Mouse (Mus musculus) cerebellum, adult 11-12 months (tissue): Measurements from ENCODE around the gene Slc4a8.
"Not testable (repeated sequence)": the region's sequence is repeated elsewhere in the genome, so short reads cannot be mapped to it uniquely, and the experiment has no call there.

Source experiments
- DNase-seq: peaks from one replicate; pipeline ENCODE4 v3.0.0; 2022

The Slc4a8 gene

DNA sequence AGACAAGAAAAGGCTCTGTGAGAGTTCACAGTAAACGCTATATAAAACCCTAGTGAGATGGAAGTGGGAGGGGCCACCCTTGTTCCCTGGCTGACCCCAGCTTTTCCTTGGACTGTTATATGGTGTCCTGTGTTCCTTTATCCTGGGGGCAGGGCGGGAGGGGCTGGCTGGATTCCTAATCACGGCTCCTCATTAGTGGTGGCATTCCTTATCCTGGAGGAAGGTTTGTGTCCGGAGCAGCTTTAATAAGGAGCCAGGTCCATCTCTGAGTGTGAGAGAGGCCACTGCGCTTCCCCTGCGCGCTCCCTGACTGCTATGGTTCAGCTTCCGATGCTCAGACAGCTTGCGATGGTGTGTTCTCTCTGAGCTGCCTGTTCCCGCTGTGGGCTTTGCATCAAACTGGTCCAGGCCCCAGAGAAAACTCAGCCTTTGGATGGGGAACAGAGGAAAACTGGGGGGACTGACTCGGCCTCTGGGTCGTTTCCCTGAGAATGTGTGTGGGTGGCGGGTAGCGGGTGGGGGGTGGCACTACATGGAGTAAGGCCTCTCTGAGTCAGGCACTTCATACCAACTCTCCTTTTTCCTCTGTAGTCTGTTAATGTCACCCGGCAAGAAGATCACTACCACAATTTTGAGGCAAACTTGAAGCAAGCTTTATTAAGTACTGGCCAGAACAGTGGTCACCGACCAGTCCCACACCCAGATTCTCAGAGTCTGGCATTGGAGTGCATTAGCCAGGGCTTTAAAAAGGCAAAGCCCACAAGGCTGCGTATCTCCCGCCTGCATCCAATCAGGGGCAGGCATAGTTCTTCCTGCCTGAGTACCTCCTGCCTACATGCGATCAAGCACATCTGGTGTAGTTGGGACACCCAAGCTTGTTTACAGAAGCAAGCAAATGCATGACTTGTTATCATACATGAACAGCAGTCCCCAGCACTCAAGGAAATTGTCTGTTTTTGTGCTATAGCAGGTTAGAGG is 13.9 kb downstream of the Slc4a8 start:
- DNase-seq = no peak

DNA sequence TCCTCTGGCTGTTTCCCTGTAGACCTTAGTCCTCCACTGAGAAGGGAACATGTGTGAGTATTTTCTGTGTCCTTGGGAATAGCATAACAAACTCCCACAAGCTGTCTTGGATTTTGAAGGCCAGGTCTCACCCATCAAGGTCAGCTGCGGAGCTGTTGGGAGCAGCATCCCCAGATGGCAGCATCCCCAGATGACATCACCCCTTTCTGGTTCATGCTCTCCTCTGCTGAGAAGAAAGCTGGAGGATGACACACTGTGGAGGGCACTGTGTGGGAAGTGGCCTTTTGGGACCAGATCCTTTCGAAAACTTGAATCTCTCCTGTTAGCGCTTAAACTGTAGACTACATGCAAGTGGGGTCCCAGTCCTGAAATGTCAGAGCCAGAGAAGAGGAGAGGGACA is 14.9 kb downstream of the Slc4a8 start:
- DNase-seq = no peak

DNA sequence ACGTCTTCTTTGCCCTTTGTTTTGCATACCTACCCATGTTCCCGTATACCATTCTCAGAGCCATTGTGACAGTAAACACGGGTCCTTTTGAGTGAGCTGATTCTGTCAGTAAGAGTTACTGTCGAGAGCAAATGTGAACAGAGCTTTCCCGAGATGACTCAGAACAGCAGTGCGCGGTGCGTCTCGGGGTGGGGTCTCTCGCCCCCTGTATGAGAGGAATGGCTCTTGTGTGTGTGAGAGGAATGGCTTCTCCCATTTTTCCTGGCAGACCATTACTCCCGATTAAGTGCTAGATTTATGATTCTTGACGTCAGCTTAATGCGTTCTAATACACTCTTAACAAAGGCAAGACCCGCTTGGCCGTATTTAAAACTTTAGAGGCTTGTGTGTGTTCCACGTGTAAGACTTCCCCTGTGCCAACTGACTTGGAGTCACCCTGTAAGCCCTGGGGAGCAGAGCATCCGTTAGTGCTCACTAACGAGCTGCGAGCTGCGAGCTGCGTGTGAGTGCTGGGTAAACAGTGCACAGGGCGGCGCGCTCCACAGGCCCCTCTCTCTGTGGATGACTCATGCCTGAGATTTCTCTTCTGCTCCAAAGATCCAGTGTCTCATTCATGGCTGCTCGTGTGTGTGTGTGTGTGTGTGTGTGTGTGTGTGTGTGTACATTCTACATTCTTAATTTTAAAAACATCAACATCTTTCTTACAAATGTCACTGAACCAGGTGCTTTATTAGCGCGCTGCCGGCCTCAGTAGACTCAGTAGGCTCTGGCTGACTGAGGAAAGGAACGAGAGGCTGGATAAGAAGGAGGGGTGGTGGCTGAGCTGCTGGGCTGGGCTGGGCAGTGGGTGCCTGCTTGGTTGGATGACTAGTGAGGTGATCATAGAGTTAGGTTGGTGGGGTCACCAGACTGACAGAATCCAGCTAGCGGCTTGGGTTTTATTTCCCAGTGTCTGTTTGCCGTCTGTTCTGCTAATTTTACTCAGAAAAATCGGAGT is 15.8 kb downstream of the Slc4a8 start:
- DNase-seq = no peak

DNA sequence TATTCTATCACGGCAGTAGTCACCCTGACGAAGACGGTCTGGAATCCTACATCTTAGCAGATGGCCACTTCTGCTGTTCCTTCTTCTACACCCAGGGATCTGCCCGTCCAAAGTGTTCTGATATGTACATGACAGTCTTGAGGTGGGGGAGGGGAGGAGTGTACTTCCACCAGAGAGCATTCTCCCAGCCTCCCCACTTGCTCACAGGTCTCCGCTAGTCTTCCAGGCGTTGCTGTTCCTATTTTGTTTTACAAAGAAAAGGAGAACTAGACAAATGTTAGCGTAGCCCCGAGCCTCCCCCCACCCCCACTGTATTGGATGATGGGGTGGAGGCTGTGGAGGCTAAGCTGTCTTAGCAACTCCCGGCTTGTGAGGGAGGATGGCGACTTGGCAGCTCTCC is 18.3 kb downstream of the Slc4a8 start:
- no peak for DNase-seq

DNA sequence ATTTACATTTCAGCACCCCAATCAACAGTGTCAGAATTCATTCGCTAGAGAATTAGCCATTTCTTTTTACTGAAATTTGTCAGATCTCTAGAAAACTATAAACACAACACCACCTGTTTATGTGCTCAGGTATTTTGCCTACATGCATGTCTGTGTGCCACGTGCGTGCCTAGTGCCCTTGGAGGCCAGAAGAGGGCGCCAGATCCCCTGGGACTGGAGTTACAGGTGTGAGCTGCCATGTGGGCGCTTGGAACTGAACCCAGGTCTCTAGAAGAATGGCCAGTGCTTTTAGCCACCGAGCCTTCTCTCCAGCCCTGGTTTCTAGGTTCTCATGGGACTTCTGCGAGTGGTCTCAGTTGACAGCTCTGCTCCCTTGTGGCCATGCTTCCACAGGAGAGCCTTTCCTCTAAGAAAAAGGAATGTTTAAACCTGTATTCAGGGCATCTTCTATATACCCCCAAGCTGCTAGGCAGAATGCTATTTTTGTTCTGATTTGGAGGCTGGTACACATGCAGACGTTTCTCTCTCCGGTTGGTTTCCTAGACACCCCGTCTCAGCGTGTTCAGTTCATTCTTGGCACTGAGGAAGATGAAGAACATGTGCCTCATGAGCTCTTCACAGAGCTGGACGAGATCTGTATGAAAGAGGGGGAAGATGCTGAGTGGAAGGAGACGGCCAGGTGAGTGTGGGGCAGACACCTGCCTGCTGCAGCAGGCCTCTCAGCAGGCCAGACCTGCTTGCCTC is 21.9 kb downstream of the Slc4a8 start:
- DNase-seq = no peak

DNA sequence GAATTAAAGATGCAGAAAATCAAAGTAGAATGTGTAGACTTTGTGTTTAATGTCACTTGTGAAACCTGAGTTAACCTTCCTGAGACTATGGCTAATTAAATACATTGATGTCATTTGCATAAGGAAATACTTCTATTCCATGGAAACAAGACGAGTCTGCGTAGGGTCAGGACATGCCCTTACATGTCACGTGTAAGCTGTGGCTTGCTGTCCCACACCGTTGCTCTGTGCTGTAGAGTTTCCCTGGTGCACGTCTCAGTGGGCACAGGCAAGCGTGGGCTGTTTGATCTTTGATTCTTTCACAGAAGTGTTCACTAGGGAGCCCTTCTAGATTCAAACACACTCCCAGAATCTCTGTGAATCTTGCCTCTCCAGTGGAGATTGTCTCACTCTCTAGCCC is 28.7 kb downstream of the Slc4a8 start:
- DNase-seq = no peak

DNA sequence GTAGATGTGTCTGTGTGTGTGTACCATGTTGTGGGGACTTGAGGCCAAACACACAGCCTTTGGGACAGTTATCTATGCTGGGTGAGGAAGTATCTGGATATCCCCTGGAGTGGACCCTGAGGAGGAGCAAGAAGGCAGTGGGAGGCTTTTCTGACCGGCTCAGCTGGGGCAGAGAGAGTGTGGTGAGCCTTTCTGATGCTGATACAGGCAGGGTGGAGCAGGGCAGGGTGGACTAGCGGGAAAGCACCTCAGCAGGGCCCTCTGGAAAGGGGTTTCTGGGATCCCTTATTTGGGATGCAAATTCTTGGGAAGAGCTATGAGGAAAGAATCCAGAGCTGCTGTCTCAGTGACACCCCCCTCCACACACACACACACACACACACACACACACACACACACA is 30.8 kb downstream of the Slc4a8 start:
- DNase-seq = no peak

DNA sequence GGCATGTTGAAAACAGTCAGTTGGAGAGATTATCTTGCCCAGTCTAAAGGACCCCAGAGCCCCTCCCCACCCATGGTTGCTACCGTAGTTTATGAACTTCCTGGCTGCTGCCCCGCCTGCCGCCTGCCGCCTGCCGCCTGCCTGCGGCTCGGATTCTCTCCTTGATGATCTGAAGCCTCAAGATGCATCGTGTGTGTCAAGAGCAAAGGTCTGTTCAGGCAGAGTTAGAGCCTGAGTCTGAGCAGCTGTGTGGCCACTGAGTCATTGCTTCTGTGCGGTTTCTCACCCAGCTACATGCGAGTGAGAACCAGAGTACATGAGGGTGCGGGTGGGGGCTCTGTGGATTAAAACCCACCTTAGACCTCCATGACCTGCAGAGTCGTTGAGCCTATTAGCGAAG is 39.4 kb downstream of the Slc4a8 start:
- no peak for DNase-seq

DNA sequence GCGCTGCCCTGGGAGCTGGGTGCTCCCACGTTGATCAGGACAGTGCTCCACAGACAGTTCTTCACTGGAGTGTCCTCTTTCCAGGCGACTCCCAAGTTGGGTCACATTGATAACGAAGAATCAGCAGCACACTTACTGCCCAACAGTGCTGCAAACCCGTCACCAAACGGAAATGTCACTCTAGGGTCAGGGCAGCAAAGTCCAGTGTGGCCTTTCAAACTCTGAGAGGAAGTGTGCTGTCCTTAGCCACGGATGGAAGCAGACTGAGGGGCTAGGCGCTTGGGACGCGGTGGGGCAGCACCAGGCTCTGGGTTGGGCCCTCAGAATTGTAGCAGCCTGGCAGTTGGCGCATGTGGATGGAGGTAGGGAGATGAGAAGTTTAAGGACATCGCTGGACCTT is 46.5 kb downstream of the Slc4a8 start:
- no peak for DNase-seq

DNA sequence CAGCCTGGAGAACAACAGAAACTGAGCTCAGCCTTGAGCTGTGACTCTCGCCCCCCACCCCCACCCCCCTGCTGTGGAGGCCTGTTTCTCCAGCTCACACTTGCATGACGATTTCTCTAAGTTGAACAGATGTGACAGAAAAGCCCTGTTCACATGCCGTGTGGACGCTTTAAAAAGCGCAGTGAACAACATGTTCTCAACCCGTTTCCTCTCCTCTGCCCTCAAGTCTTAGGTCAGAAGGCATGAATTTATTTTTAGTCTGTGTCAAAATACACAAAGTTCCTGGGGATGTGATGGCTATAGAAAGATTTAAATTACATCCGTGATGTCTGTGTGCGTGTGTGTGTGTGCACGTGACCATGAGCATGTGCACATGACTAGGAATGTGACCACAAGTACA is 46.9 kb downstream of the Slc4a8 start:
- no peak for DNase-seq

DNA sequence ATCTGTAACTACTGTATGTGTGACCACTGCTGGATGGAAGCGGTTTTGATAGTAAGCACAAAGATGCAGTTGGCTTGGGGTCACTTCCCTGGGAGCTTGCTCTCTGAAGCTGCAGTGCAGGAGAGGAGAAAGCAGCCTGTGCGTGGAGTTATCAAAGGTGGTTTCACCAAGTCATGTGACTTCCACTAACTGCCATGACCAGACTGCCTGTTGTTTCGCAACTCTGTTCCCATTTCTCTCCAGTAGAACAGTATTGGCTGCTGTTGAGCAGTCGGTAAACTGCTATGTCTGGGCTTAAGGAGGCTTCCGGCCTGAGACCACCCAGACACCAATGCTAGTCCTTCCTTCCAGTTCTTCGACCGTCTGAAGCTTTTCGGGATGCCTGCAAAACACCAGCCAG is 48.7 kb downstream of the Slc4a8 start:
- no peak for DNase-seq

DNA sequence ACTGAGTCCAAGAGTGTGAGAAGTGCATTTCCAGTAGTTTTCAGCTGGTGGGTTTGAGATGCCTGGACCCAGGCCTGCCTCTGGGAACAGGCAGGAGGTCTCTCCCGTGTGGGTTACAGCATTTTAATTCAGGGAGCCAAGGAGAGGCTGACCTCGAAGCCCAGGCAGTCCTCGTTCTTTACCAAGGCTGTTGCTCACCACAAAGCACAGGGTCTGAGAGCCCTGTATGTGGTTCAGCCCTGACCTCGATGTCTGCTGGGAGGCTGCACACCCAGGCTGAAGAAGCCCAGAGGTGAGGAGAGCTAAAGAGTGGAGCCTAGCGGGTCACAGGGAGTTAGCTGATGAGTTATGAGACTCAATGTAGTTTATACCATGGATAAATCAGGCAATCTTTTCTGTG is 52.0 kb downstream of the Slc4a8 start:
- no peak for DNase-seq

DNA sequence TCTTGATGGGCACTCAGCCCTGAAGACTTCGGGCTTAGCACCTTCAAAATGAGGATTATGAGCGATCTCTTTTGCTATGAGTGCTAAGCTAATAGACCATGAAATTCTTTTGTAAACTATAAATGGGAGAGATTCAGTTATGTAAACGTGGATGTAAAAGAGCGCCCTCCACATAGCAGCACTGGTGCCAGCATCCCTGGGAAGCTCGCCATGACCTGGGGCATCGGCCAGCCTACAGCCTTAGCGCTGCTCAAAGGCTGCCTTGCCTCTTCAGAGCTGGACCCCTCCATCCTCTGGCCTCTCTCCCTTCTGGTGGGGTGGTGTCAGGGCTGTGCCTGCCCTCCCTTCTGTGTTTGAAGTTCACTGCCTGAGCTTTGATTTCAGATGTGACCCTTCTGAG is 52.5 kb downstream of the Slc4a8 start:
- no peak for DNase-seq

DNA sequence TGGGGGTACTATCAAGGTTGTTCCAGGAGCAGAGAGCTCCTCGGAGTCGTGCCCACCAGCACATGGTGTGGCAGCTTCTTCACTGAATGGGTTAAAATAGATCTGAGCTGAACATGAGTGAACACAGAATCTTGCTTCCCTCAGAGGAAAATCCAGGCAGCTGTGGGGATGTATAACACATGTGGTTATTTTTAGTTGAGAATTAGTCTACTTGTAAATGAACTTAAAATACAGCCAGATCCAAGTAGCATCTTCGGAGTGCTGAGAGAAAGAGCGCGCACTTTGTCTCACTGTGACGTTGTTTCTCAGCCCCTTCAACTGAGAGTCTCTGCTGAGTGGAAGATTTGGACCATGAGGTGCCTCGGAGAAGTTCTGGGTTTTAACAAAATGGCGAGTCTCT is 53.8 kb downstream of the Slc4a8 start:
- no peak for DNase-seq

DNA sequence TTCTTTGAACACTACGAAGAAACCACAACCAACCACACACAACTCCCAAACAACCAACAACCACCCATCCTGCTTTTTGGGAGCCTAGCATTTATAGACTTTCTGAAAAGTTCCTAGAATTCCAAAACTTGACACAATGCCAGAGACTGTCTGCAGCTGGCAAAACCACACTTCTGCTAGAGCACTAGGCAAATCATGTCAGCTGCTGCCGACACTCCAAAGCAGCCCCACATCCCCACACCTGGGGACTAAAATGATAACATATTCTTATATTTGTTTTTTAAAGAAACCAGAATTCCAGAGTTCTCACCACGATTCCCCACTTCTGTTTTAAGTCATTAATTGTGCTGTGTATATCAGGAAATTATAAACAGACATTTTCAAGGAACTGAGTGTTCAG is 57.3 kb downstream of the Slc4a8 start:
- DNase-seq = no peak

DNA sequence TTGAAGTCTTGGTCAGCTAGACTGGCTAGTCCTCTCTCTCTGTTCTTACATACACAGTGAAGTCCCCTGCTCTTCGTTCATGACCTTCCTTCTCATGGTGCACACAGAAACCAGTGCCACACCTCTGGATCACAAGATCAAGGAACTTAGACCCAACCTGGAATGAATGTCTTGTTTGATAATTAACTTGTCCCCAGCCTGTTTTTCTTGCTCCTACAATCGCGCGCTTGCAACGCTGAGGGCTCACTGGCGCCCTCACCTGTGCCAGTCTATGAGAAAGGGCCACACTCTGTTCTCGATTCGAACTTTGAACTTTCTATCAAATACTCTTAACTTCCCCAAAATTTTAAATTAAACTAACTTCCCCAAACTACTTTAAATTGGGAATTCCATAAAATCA is 60.3 kb downstream of the Slc4a8 start:
- DNase-seq = no peak

DNA sequence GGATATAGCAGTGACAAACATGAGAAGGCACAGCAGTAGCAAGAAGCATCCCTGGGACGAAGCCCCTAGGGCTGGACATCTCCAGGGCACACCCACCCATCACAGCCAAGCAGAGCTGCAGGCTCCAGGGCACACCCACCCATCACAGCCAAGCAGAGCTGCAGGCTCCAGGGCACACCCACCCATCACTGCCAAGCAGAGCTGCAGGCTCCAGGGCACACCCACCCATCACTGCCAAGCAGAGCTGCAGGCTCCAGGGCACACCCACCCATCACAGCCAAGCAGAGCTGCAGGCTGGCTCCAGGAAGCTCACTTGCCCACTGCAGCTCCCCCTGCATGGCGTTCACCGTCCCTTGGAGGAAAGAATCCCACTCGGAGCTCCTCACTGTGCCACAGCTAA is 60.8 kb downstream of the Slc4a8 start:
- not testable (repeated sequence) for DNase-seq

DNA sequence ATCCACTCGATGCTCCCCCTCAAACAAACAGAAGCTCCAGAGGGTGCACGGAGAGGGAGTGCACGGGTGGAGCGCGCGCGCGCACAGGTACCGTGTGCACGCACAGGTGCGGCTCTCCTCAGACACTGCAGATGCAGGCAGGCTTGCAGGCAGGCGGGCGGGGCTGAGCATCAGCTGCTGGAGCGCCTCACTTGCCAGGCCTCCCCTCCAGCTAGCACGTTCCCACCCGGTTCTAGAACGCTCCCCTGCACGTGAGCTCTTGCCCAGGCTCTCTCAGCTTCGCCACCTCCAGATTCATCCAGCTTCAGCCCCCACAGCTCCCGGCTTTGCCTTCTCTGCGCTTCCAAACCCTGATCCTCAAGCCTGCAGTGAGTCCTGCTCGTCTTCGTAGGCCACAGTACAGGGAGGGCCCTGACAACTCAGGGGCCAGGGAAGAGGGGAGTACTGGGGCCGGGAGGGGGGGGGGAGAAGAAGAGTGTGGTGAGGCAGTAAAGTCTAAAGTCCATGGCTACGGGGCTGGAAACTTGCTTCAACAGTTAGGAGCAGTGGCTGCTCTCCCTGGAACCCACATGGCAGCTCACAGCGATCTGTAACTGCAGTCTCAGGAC is 63.8 kb downstream of the Slc4a8 start:
- DNase-seq = no peak

DNA sequence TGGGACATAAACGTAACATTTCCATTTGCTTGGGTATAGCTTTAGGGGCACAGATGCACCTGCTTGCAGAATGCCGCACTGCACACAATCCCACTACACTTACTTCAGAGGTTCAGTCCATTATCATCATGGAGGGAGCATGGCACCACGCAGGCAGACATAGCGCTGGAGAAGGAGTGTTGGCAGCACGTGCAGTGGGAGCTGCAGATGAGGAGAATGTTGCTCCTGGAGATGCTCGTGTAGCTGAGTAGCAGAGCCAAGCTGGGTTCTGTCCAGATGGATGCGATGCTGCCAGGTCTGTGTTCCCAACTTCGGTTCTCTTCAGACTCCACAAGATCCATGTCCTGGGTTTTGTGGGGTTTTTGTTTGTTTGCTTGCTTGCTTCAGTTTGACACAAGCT is 64.5 kb downstream of the Slc4a8 start:
- no peak for DNase-seq

DNA sequence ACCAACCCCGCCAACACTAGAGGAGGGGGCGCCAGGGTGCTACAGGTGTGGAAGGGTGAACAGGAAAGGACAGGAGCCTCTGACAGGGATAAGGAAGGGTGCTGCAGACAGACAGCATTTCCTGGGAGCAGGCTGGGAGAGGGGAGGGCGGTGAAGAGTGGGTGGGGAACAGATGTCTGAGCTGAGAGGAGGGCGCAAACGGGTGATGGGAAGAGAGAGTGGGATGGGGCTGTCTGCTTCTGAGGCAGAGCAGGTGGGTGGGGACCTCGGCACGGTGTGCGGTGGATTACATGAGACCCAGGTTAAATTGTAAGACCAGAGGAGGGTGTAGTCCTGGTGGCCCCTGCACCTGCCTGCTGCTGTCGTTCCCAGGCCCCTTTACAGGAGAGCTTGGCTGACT is 68.2 kb downstream of the Slc4a8 start:
- DNase-seq = no peak

DNA sequence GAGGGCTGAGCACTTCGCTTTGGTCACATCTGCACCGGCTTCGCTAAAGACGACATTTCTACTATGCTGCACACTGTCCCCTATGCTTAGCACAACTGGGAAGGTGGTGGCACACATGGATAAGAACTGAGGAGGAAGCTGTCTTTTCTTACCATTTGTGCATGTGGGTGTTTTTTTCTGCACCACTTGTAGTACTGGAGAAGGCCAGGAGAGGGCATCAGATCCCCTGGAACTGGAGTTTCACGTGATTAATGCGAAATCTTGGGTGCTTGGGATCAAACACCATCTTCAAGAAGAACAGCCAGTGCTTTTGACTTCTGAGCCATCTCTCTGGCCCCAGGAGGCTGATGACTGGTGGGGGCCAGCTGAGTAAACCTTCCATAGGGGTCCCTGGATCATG is 69.1 kb downstream of the Slc4a8 start:
- DNase-seq = no peak

DNA sequence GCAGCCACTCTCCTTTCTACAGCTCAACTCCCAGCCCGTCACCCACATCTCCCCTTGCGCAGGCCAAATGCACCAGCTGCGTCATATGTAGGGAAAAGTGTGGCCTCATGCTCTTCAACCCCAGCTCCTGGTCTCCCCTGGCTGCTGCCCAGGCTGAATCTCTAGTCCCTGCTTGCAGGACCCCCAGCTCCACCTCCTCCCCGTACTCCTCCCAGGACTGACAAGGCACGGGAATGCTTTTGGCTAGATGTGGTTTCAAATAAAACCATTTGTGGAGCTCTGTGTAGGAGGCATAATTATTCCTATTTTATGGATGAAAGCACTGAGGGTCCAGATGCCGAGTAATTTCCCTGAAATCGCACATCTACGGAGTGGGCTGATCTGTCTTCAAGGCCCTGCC is 70.6 kb downstream of the Slc4a8 start:
- DNase-seq = no peak

DNA sequence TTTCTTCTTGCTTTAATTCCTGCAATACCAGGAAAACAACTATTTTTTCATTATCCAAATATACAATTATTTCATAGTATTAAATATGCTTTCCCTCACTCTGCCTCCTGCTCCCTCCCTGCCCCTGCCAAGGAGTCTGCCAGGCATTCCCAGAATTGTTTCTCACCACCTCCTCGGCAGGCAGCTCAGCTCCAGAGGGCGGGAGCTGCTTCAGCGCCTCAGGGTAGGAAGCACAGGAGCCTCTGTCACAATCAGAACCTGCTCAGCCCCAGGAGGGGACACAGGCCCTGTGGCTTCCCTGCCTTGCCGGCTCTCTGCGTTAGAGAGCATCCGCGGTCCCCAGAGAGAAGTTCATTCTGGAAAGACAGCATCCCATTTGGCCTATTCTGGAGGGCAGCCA is 71.2 kb downstream of the Slc4a8 start:
- DNase-seq = no peak
